Mouse (Mus musculus) kidney, embryonic 16.5 days (tissue): ENCODE results near the gene Mettl21e. TPM values are rescaled to one million over a fixed set of nuclear protein-coding genes. Genes with fewer than 3 reads are reported as not detected.
"Not testable (repeated sequence)": the region's sequence is repeated elsewhere in the genome, so short reads cannot be mapped to it uniquely, and the experiment has no call there.

Experiments used
- ATAC-seq: fragments of 200-750 bp; cut with Nextera tagmentation; 2 replicates; pipeline ENCODE4 v1.8.0; 2017; ENCODE audit warnings: moderate TSS enrichment; ENCODE audit not compliant: low FRiP score, low TSS enrichment
- H3K27ac ChIP-seq: fragments of 300-500 bp; sonication (generic); 2 replicates; pipeline ENCODE4 v1.5.1; 2014; ENCODE audit warnings: low read length
- H3K27me3 ChIP-seq: fragments of 300-500 bp; sonication (generic); 2 replicates; pipeline ENCODE4 v1.6.1; 2014; ENCODE audit warnings: low read length, control low read depth, mixed read lengths; ENCODE audit not compliant: insufficient read depth
- H3K36me3 ChIP-seq: fragments of 300-500 bp; sonication (generic); 2 replicates; pipeline ENCODE4 v1.6.1; 2014; ENCODE audit warnings: low read length, control low read depth, mixed read lengths; ENCODE audit not compliant: insufficient read depth
- H3K4me1 ChIP-seq: fragments of 300-500 bp; sonication (generic); 2 replicates; pipeline ENCODE4 v1.6.1; 2014; ENCODE audit warnings: low read length, control low read depth, mixed read lengths; ENCODE audit not compliant: insufficient read depth
- H3K4me2 ChIP-seq: fragments of 300-500 bp; sonication (generic); replicated peaks from 2 replicates; pipeline ENCODE4 v1.6.1; 2014; ENCODE audit warnings: low read depth, low read length
- H3K4me3 ChIP-seq: fragments of 300-500 bp; sonication (generic); 2 replicates; pipeline ENCODE4 v1.5.1; 2014; ENCODE audit warnings: mild to moderate bottlenecking, low read length
- H3K9ac ChIP-seq: fragments of 300-500 bp; sonication (generic); replicated peaks from 2 replicates; pipeline ENCODE4 v1.6.1; 2014; ENCODE audit warnings: low read length
- H3K9me3 ChIP-seq: fragments of 300-500 bp; sonication (generic); 2 replicates; pipeline ENCODE4 v1.6.1; 2016; ENCODE audit warnings: low read length, control low read depth
- WGBS: fragments of 180-500 bp; shearing (Covaris S2); extraction: QIAGEN DNeasy Blood & Tissue Kit; methylation state at CpG from one replicate; pipeline ENCODE4 v1.1.7; 2014; 5-methylcytosine and 5-hydroxymethylcytosine counted together
- polyA plus RNA-seq: library from polyadenylated mRNA; unstranded; fragments of >200 nt; fragmentation: Nextera tagmentation; extraction: Ambion mirVana; gene quantifications from 2 replicates; pipeline ENCODE4 v1.2.1, GENCODE M21; 2015

Gene Mettl21e
- 0.05 and 0.07 TPM in 2 replicates for polyA plus RNA-seq

DNA sequence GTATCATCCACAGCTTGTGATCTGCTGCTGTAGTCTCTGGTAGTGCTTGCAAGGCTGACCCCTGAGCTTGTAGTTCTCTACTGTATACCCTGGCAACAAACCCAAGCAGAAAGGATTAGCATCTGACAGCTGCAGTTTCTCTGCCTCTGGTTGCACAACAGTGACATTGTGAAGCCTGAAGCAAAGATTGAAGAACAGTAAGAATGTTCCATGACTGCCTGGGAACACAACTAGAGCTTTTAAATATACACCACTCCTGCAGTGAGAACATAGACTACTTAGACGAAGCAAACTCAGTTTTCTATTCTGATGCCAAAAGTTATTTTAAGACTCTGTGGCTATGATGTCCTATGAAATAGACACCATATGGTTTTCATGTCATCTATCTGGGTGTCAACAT, at the start of gene Mettl21e:
Gene Mettl21e (minus strand): TSS at position 86 of the 400 bp plus-strand sequence.
- no peak within 1 kb of the TSS for H3K9ac ChIP-seq
- no peaks in the 10 kb centered on the region for H3K9me3 ChIP-seq
- no peaks in the 10 kb centered on the region for H3K4me1 ChIP-seq
- H3K4me3 ChIP-seq = no peak within 1 kb of the TSS
- H3K27me3 ChIP-seq = no peaks in the 10 kb centered on the region
- no peak for ATAC-seq
- H3K36me3 ChIP-seq = no peaks in the 10 kb centered on the region
- no peak within 1 kb of the TSS for H3K4me2 ChIP-seq
- WGBS = 54% methylated on average over 1 of the region's 1 CpGs
- H3K27ac ChIP-seq = no peak within 1 kb of the TSS

DNA sequence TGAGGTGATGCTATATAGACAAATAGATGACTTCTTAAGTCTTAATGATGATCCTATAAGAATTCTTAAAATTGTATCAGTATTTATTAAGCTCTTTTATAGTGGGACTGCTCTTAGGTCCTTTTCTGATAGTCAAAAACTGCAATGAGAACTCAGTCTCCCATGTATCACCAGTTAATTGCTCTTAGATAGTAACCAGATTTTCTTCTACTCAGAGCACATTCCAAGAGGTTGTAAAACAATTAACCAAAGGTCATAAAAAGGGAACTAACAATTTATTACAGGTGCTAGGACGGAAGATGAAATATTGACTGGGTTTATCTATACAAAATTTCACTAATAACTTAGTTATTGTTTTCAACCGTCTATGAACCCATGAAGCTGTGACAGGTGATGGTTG, 21.7 kb upstream of the Mettl21e start:
- not testable (repeated sequence) for H3K4me1 ChIP-seq, H3K27me3 ChIP-seq, ATAC-seq, H3K4me2 ChIP-seq, H3K9me3 ChIP-seq, H3K27ac ChIP-seq, H3K36me3 ChIP-seq, H3K4me3 ChIP-seq, H3K9ac ChIP-seq
- 66% methylated on average over 2 of the region's 2 CpGs for WGBS

DNA sequence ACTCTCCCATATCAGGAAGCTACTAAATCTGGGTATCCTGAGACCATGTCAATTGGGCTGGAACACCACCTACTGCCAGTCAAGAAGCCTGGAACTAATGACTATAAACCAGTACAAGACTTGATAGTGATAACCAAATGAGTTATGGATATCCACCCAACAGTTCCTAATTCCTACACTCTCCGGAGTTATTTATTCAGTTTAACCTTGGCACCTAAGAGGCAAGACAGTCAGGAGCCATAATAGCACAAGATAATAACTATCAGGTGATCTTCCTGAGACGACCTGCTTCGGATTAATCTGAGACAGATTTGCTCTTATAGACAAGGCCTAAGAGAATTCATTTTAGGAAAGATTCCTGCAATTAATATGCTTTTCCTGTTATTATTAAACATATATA, 21.2 kb upstream of the Mettl21e start:
- WGBS = 88% methylated on average over 3 of the region's 3 CpGs
- H3K9me3 ChIP-seq = no peaks in the 10 kb centered on the region
- ATAC-seq = no peak
- H3K9ac ChIP-seq = no peak overlapping the region
- no peak overlapping the region for H3K4me3 ChIP-seq
- no peak overlapping the region for H3K27ac ChIP-seq
- no peaks in the 10 kb centered on the region for H3K4me1 ChIP-seq
- H3K4me2 ChIP-seq = no peak overlapping the region
- H3K27me3 ChIP-seq = no peaks in the 10 kb centered on the region
- H3K36me3 ChIP-seq = no peaks in the 10 kb centered on the region

DNA sequence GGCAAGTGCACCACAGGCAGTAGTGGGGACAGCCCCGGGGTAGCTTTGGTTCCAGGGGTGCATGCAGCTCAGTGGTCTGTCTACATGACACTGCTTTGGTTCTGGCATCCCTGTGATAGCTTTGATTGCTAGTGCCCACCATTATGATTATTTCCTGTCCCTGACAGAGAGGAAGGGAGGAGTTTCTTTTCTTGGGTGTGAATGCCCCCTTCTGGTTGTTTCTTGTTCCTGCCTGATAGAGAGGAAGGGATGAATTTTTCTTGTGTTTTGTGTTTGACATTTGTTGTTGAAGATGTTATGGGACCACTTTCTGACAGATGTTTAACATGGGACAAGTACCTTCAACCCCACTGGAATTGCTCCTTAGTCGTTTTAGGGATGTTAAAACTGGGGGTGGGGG, 18.5 kb upstream of the Mettl21e start:
- H3K27me3 ChIP-seq = no peaks in the 10 kb centered on the region
- H3K4me3 ChIP-seq = no peak overlapping the region
- H3K9me3 ChIP-seq = no peaks in the 10 kb centered on the region
- H3K36me3 ChIP-seq = no peaks in the 10 kb centered on the region
- no peak overlapping the region for H3K27ac ChIP-seq
- H3K9ac ChIP-seq = no peak overlapping the region
- ATAC-seq = no peak
- H3K4me1 ChIP-seq = no peaks in the 10 kb centered on the region
- H3K4me2 ChIP-seq = no peak overlapping the region
- WGBS = 83% methylated on average over 2 of the region's 2 CpGs

DNA sequence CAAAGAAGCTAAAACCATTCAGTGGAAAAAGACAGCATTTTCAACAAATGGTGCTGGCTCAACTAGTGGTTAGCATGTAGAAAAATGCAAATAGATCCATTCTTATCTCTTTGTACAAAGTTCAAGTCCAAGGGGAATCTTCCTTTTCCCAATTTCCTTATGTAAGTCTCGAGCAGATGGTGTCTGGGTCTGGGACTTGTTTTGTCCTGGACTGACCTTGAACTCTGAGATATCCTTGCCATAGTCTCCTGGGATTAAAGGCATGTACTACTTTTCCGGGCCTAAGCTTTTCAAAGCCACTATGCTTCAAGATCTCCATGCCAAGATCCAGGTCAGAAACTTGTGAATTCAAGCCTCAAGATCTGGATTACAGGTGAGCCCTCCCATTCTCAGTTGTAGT, 16.6 kb upstream of the Mettl21e start:
- no peaks in the 10 kb centered on the region for H3K9me3 ChIP-seq
- no peak for ATAC-seq
- H3K27me3 ChIP-seq = no peaks in the 10 kb centered on the region
- H3K9ac ChIP-seq = no peak overlapping the region
- no peaks in the 10 kb centered on the region for H3K36me3 ChIP-seq
- no peak overlapping the region for H3K4me3 ChIP-seq
- H3K27ac ChIP-seq = no peak overlapping the region
- H3K4me1 ChIP-seq = no peaks in the 10 kb centered on the region
- 69% methylated on average over 2 of the region's 2 CpGs for WGBS
- no peak overlapping the region for H3K4me2 ChIP-seq

DNA sequence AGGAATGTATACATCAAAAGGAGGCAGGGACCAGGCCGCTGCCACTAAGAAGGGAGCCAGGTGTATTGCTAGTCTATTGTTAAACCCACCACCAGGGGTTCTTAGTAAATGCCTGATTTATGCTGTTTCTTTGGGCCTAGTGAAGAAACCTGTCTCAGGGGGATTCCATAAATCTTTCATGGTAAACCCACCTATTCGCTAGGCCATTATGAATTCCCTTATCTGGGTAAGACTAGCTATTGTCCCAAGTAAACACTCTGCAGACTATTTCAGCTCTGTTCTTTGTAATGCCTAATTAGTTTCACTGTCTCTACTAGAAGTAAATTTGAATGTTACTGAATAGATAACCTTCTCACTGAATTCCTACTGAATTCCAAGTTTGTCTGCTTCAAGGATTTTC, 15.8 kb upstream of the Mettl21e start:
- H3K36me3 ChIP-seq, H3K9ac ChIP-seq, H3K27me3 ChIP-seq, H3K4me2 ChIP-seq, H3K27ac ChIP-seq, H3K4me3 ChIP-seq, H3K4me1 ChIP-seq, ATAC-seq, H3K9me3 ChIP-seq: not testable (repeated sequence)
- 89% methylated on average over 2 of the region's 2 CpGs for WGBS

DNA sequence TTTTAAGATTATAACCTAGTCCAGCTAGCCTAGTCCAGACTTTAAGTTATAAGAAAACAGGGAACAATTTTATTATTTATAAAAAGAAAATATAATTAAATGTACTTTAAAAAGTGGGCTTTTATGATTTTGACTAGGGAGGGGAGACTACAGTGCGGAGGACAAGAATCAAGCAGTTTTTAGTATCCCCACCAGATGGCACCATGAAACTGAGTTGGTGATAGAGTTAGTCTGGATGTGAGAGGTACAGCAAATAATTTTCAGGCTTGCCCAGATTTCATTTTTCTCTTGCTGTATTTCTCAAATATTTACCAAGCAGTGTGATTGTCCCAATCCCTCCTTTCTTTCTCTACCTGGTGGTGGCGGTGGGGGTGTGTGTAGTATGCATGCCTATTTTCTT, 10.3 kb upstream of the Mettl21e start:
- no peak overlapping the region for H3K27ac ChIP-seq
- no peaks in the 10 kb centered on the region for H3K27me3 ChIP-seq
- H3K9me3 ChIP-seq = no peaks in the 10 kb centered on the region
- 65% methylated on average over 2 of the region's 2 CpGs for WGBS
- peak; percentile 46; the same call in 1 of the 2 replicates for ATAC-seq
- H3K4me2 ChIP-seq = no peak overlapping the region
- no peaks in the 10 kb centered on the region for H3K4me1 ChIP-seq
- no peak overlapping the region for H3K4me3 ChIP-seq
- H3K9ac ChIP-seq = no peak overlapping the region
- H3K36me3 ChIP-seq = no peaks in the 10 kb centered on the region

DNA sequence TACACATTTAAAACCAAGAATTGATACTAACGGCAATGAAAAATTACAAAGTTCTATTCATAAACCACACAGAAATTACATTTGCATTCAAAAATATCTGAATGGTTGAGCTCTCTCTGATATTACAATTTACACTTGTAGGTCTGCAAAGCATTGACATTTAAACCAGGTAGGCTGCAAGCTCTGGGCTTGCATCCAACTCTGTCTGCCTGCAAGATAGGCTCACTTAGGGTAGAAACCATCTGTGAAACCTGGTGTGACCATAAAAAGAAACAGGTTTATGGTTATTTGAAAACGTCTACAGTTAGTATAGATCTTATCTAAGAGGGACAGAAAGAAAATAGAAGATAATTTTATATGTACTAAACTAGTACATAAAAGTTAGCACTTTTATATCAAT, 1.6 kb downstream of the Mettl21e start:
- H3K27me3 ChIP-seq = no peaks in the 10 kb centered on the region
- no peaks in the 10 kb centered on the region for H3K36me3 ChIP-seq
- no peak overlapping the region for H3K9ac ChIP-seq
- H3K9me3 ChIP-seq = no peaks in the 10 kb centered on the region
- no peak overlapping the region for H3K4me2 ChIP-seq
- ATAC-seq = no peak
- H3K4me3 ChIP-seq = no peak overlapping the region
- H3K27ac ChIP-seq = no peak overlapping the region
- WGBS = 62% methylated on average over 2 of the region's 2 CpGs
- no peaks in the 10 kb centered on the region for H3K4me1 ChIP-seq

DNA sequence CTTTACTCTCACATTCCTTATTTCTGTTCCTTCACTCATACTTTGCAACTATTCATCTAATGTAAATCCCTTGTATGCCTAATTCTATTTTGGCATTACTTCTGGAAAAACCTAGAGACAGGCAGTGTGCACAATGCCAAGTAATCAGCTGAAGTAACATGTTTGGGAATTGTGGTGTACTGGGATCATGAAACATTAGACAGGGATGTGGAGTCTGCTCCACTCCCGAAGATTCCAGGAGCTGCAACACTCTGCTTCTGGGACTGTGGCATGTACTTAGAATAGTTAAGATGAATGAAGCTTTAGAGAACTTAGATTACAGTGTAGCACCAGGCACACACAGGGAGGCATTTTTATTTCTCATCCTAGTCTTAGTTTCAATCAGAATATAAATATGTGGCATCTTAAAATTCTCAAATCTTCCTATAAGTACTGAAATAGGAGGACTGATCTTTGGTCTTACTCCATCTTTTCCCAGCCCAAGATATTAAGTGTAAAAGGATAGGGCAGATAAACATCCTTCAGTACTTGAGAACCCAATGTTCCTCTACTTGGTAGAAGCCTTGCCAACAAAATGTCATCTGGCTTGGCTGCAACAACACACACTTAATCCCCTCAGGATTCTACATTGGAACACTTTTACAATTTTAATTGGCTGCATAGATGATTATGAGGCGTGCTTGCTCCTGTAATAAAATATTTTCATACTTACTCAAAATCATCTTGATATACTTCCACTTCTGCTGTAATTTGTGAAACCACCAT, 2.2 kb downstream of the Mettl21e start:
- H3K27ac ChIP-seq = no peak overlapping the region
- H3K9me3 ChIP-seq = no peaks in the 10 kb centered on the region
- H3K4me3 ChIP-seq = no peak overlapping the region
- no peak overlapping the region for H3K9ac ChIP-seq
- WGBS = 67% methylated on average over 2 of the region's 2 CpGs
- no peaks in the 10 kb centered on the region for H3K4me1 ChIP-seq
- H3K27me3 ChIP-seq = no peaks in the 10 kb centered on the region
- H3K4me2 ChIP-seq = no peak overlapping the region
- ATAC-seq = no peak
- H3K36me3 ChIP-seq = no peaks in the 10 kb centered on the region

DNA sequence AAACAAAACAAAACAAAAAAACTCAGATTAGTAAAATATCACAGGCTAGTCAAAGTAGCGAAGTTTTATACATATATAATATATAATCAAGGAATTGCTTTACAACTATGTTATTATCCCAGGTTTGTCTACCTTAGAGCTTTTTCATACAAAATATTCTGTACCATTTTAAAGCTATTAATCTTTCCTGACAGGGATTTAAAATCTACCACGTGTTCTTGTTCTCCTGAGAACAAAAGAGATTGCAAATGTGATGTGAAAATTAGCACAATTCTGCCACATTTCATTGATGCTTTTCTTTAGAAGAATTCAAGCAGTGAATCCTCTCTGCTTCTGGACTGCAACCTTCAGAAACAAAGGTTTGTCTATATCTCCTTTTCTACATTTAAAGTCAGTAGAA, 4.3 kb downstream of the Mettl21e start:
- no peak for ATAC-seq
- Histone ChIP-seq H3K36me3 (no peaks in the 10 kb centered on the region), H3K9ac (no peak overlapping the region), H3K4me3 (no peak overlapping the region), H3K4me2 (no peak overlapping the region), H3K27me3 (no peaks in the 10 kb centered on the region), H3K9me3 (no peaks in the 10 kb centered on the region), H3K4me1 (no peaks in the 10 kb centered on the region), H3K27ac (no peak overlapping the region)
- 50% methylated on average over 2 of the region's 2 CpGs for WGBS
